Mouse (Mus musculus) embryonic stem cell, embryonic (primary cell): ENCODE measurements around the gene Gorab.

Experiments used
- CTCF ChIA-PET, 4 experiments: fragments of 300-600 bp in 2 of 4; fragments of 350-600 bp in 2 of 4; sonication (Branson Sonifier 250); formaldehyde crosslinking; loops; one replicate each; lab custom pipeline; 2022; ENCODE audit warnings: inconsistent platforms in 2 of 4; lab: Charles Lee
- POLR2A ChIA-PET, 4 experiments: fragments of 300-600 bp in 2 of 4; fragments of 350-600 bp in 2 of 4; sonication (Branson Sonifier 250); formaldehyde crosslinking; loops; one replicate each; lab custom pipeline; 2022; ENCODE audit warnings: antibody characterized with exemption in 4 of 4, inconsistent platforms in 1 of 4; lab: Charles Lee

Gorab gene

GRCm38 (mm10) chr1:163403498-163404126, at the start of gene Gorab:
TSS of gene Gorab (minus strand) at chr1:163403669.
- POLR2A ChIA-PET: interaction anchor here in 3 of 4 experiments (0.6 to 1.3 kb wide), 10 partner anchors 8 to 1527 kb away, joined by 3 to 9 read pairs (median 3); partner anchors contain the start of gene Suco (in 1 of the 3)
- CTCF ChIA-PET: interaction anchor here in 2 of 4 experiments (0.6 to 1.4 kb wide), 3 partner anchors 253 to 617 kb away, joined by 3 to 5 read pairs (median 3); no protein-coding TSS in a partner anchor

- ChIA-PET POLR2A (interaction anchor here in 1 of 4 experiments (0.6 kb wide), 1 partner anchor 1039 kb away, joined by 3 read pairs; no protein-coding TSS in a partner anchor), CTCF (no interaction called here)
These were observed 40.4 kb upstream of the Gorab start for GRCm38 (mm10) chr1:163443832-163444231.

- ChIA-PET POLR2A (interaction anchor here in 1 of 4 experiments (0.6 kb wide), 1 partner anchor 36 kb away, joined by 5 read pairs; the partner anchor contains the start of gene Gorab), CTCF (no interaction called here)
These were observed 35.5 kb upstream of the Gorab start for GRCm38 (mm10) chr1:163439002-163439401.

DNA sequence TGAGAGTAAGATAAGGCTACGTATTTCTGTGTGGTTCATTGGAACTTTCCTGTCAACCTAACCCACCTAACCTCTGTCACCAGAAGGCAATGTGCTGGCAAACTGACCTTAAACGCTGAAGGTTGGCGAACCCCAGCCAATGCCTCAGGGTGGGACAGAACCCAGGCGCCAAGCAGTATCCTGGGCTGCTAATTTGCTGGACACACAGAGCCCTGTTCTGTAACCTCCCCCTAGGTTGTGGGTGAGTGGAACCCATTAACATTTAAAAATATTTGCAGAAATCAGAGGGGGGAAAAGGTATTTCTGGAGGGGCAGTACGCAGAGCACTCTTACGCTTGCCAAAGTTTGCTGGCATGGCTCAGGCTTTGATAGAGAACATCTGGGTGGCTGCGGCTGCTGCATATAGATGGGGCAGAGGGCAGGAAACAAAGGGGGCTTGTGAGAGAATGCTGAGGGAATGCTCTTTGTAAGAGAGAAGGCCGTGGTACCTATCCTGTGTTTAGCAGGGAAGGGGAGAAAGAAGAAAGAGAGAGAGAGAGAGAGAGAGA, 20.1 kb upstream of the Gorab start:
- POLR2A ChIA-PET: no interaction called here
- CTCF ChIA-PET: no interaction called here

- ChIA-PET CTCF (interaction anchor here in 1 of 4 experiments (1.4 kb wide), 1 partner anchor 267 kb away, joined by 4 read pairs; no protein-coding TSS in a partner anchor), POLR2A (interaction anchor here in 1 of 4 experiments (0.6 kb wide), 1 partner anchor 14 kb away, joined by 9 read pairs; the partner anchor contains the start of gene Gorab)
These were observed 13.7 kb upstream of the Gorab start for GRCm38 (mm10) chr1:163417191-163417590.

- CTCF ChIA-PET: no interaction called here
- POLR2A ChIA-PET: no interaction called here
These were observed 10.7 kb upstream of the Gorab start for GRCm38 (mm10) chr1:163414200-163414599.

- ChIA-PET POLR2A (no interaction called here), CTCF (no interaction called here)
These were observed 2.7 kb upstream of the Gorab start for GRCm38 (mm10) chr1:163406203-163406602.

- CTCF ChIA-PET: no interaction called here
- POLR2A ChIA-PET: no interaction called here
These were observed 12.1 kb downstream of the Gorab start for GRCm38 (mm10) chr1:163391321-163391720.

DNA sequence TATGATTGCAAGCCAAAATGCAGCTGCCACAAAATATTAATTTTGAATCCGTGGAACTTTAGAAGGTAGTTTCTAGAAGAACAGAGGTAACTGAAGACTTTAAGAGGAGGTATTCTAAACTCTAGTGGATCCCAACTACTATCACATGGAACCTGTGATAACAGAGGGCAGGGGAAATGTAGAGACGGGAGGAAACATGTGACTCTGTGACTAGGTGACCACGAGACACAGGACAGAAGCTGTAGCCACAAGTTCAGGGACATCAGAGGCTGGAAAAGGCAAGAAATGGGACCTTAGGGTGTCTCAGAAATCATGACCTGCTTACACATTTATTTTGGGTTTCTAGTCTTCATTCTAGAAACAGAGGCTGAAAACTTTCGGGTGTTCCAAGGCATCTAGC, 13.4 kb downstream of the Gorab start:
- ChIA-PET CTCF (no interaction called here), POLR2A (no interaction called here)

- ChIA-PET CTCF (interaction anchor here in 1 of 4 experiments (1.5 kb wide), 1 partner anchor 236 kb away, joined by 5 read pairs; no protein-coding TSS in a partner anchor), POLR2A (interaction anchor here in 2 of 4 experiments (0.6 to 1.7 kb wide), 4 partner anchors 10 to 1734 kb away, joined by 3 to 8 read pairs (median 3); partner anchors contain the start of gene Gorab (in 1 of the 2))
These were observed 17.3 kb downstream of the Gorab start for GRCm38 (mm10) chr1:163386196-163386595.

- CTCF ChIA-PET: no interaction called here
- POLR2A ChIA-PET: interaction anchor here in 3 of 4 experiments (0.7 to 1.2 kb wide), 4 partner anchors 20 to 1073 kb away, joined by 3 to 7 read pairs (median 4); partner anchors contain the start of gene Gorab (in 1 of the 3)
These were observed 19.9 kb downstream of the Gorab start for GRCm38 (mm10) chr1:163383442-163384027.

GRCm38 (mm10) chr1:163382048-163382719, 21.3 kb downstream of the Gorab start:
- ChIA-PET POLR2A (interaction anchor here in 2 of 4 experiments (0.7 to 1.1 kb wide), 3 partner anchors 21 to 1409 kb away, joined by 3 to 5 read pairs (median 3); partner anchors contain the start of gene Gorab (in 1 of the 2)), CTCF (no interaction called here)

- ChIA-PET CTCF (interaction anchor here in 1 of 4 experiments (0.5 to 0.6 kb wide), 2 partner anchors 898 to 1793 kb away, joined by 3 to 4 read pairs; no protein-coding TSS in a partner anchor), POLR2A (no interaction called here)
These were observed 22.9 kb downstream of the Gorab start for GRCm38 (mm10) chr1:163380591-163380990.

GRCm38 (mm10) chr1:163380072-163380471, 23.4 kb downstream of the Gorab start:
- POLR2A ChIA-PET: no interaction called here

DNA sequence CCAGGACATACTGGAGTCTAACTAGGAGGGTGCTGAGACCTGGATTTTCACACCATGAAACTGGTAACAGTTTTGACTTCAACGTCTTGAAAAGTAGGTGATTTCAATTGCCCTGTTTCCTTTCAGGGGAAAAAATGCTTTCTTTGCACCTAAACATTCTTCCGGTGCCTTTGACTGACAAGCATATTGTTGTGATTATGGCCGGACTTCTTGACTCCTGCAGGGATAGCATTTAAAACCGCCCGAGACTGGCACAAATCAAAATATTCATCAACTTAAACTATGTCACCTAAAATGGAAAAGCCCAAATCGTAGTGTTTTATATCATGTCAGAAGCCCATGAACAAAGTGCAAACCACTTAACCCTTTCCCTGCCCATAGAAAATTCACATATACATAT, 25.5 kb downstream of the Gorab start:
- POLR2A ChIA-PET: no interaction called here
- CTCF ChIA-PET: no interaction called here

More at GRCm38 (mm10) chr1:163380072-163380471, 23.4 kb downstream of the Gorab start:
- CTCF ChIA-PET: interaction anchor here in 2 of 4 experiments (0.5 to 0.6 kb wide), 2 partner anchors 1556 to 1794 kb away, joined by 3 read pairs; no protein-coding TSS in a partner anchor

DNA sequence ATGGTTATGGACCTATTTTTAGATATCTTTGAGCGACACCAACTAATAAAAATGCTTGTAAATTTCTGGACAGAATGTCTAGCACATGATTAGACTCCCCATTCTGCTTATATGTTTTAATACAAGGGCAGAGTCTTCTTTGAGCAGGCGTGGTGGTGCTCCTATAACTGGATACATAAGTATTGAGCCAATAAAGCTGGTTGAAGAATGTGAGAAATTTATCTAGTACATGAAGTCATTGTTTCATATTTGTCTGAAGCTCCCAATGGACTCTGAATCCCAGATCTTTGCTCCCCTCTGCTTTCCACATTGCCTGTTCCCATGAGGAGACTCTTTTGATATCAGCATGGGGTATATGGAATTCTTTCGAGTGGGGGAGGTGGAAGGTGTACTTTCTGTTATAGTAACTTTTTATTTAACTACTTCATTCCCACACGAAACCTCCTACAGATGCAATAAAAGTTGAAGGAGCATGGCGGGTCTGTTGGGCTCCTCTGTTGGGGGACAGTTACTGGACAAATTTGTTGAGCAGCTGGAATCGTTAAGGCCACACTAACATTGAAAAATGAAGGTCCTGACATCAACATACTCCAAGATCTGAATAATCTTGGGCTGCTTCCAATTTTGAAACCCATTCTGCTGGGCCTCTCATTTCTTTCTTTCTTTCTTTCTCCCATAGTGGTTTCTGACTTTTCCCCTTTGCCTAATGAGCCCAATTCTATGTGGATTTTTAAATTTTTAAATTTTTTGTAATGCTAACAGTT, 26.5 kb downstream of the Gorab start:
- ChIA-PET POLR2A (no interaction called here), CTCF (no interaction called here)

DNA sequence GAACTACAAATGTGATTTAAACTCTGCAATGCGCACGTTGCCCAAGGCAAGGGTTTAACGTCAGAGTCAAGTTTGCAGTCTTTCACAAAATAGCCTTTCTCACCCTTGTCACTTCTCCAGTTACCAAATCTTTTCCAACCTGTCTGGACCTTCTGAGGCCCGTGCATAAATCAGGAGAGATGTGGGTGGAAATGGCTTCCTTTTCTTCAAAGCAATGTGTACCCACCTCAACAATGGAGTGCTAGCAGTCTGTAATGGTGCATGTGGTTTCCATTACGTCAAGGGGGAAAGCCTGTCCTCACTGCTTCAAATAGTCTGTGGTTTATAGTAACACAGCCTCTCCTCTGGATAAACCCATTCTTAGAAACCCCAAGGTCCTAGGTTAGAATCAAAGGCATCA, 29.0 kb downstream of the Gorab start:
- POLR2A ChIA-PET: no interaction called here

GRCm38 (mm10) chr1:163362202-163362601, 41.3 kb downstream of the Gorab start:
- CTCF ChIA-PET: interaction anchor here in 1 of 4 experiments (0.6 kb wide), 1 partner anchor 482 kb away, joined by 4 read pairs; no protein-coding TSS in a partner anchor
- POLR2A ChIA-PET: interaction anchor here in 1 of 4 experiments (0.7 kb wide), 1 partner anchor 35 kb away, joined by 4 read pairs; no protein-coding TSS in a partner anchor

More for the DNA sequence above, 29.0 kb downstream of the Gorab start:
- CTCF ChIA-PET: no interaction called here
